Mouse (Mus musculus): ENCODE results near the gene Cdc5l.
"Not testable (repeated sequence)": the region's sequence is repeated elsewhere in the genome, so short reads cannot be mapped to it uniquely, and the experiment has no call there.

The Cdc5l gene

DNA sequence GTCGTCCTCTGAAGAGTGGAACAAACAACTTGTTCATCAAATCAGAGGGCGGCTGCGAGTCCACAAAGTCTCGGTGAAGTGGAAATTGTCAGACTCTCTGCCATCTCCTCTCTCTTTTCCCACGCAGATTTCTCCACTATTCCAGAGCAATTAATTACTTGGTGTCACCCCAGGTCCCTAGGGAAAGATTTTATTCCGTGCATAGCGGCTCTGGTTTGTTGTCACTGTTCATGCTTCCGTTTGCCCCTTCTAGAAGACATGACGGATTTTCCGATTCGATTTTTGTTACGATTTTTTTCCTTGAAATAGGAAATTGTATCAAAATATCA lies 689 bp upstream of the Cdc5l start:
- no peak for DNase-seq (ENCODE audit: low spot score in 2 of 2)

GRCm38 (mm10) chr17:45432706-45433398 lies 685 bp downstream of the Cdc5l start:
- DNase-seq (ENCODE audit: low spot score in 2 of 2): no peak

DNA sequence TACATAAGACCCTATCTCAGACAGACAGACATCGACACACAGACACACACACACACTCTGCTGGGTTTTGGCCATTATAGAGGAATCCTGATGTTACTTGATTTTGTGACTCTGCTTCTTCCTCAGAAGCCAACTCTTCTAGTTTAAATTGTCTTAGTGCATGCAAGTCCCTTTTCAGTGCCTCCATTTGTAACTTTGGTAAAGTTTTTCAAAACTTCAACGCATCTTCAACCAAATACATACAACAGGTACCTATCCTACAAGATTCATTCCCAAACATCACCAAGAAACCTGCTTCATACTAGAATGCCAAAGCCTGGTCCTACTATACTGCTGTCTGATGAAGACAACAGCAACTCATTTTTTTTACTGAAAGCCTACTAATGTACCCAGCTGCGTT lies 1.5 kb downstream of the Cdc5l start:
- DNase-seq (ENCODE audit: low spot score in 2 of 2): no peak

DNA sequence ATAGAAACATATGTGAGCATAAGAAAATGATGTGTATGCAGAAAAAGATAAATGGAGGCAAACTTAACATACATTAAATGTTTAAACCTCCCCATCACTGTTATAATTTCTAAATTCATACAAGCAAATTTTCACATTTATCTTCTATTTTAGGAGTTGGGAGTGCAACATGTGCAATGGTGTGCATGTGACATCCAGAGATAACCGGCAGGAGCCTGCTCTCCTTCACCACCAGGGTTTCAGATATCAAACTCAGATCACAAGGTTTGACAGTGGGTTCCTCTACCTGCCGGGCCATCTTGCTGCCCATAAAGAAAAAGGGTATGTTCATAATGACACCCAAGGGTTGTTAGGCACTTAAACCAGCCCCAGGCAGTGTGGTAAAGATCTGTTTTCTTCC lies 16.1 kb downstream of the Cdc5l start:
- no peak for DNase-seq (ENCODE audit: low spot score in 2 of 2)

DNA sequence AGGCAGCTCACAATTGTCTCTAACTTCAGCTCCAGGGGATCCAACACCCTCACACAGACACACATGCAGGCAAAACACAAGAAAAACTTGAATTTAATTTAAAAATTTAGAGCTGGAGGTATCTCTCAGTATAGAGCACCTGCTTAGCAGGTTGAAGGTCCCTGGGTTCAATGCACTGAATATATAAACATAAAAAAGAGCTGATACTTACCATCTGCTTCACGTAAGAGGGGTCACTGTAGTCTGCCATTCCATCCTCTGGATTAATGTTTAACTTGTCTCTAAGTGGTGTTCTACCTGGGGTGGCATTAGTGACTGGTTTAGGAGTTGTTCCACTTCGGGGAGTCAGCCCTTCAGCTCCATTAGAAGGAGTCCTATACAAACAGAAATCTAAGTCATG lies 21.9 kb downstream of the Cdc5l start:
- DNase-seq (ENCODE audit: low spot score in 2 of 2): not testable (repeated sequence)

- DNase-seq (ENCODE audit: low spot score in 2 of 2): no peak
Measured at GRCm38 (mm10) chr17:45408719-45409118, 24.8 kb downstream of the Cdc5l start.

- DNase-seq (ENCODE audit: low spot score in 2 of 2): no peak
Measured at GRCm38 (mm10) chr17:45406281-45406680, 27.3 kb downstream of the Cdc5l start.

DNA sequence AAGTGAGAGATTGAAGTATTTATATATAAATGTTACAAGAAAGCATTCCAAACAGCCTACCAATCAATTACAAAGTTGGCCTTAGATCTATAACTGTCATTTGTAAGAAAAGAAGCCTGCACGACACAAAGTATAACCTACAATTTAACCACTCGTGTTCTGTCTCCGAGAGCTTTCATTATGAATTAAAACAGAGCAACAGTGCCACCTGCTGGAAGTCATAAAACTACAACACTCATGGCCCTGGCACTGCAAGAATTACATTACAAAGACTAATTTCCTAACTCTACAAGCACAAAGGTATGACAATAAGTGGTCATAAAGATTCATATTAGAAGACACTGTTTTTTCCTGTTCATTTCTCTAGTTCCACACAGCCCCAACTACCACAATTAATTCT lies 30.3 kb downstream of the Cdc5l start:
- peak; percentile 20 to 30 for DNase-seq (ENCODE audit: low spot score in 2 of 2)

GRCm38 (mm10) chr17:45402601-45403000 lies 30.9 kb downstream of the Cdc5l start:
- no peak for DNase-seq (ENCODE audit: low spot score in 2 of 2)

- no peak for DNase-seq (ENCODE audit: low spot score in 2 of 2)
Measured at GRCm38 (mm10) chr17:45402126-45402525, 31.4 kb downstream of the Cdc5l start.

DNA sequence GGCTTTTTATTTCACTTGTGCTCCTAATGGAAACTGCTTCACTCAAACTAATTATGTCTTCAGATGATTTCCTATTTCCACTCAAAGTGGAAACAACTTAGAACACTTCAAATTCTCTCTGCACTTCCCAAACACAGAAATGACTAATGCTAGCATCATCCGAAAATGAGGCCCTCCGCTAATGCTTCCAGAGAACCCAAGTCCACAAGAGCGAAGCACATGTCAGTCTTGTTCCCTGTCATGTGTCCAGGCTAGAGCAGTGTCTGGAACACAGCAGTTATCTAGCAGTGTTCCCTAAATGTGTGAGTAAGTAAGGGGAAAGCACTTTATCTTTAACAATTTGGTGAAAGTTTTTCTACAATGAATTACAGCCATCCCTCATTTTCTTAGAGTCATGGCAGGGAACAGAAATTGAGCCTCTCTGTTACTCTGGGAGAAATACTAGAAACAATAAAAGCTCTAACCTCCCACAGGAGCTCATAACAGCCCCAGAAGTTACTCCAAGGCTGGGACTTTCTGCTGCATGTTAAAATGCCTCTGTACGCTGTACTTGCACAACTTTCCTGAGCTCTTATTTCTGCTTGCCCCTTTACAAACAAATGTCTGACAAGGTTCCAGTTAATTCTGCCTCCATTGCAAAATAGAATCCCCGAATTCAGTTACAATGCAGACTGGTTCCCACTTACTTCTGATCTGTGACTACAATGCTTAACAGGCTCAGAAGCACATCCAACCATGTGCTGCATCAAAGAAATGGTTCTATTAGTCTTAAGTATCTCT lies 32.2 kb downstream of the Cdc5l start:
- no peak for DNase-seq (ENCODE audit: low spot score in 2 of 2)

DNA sequence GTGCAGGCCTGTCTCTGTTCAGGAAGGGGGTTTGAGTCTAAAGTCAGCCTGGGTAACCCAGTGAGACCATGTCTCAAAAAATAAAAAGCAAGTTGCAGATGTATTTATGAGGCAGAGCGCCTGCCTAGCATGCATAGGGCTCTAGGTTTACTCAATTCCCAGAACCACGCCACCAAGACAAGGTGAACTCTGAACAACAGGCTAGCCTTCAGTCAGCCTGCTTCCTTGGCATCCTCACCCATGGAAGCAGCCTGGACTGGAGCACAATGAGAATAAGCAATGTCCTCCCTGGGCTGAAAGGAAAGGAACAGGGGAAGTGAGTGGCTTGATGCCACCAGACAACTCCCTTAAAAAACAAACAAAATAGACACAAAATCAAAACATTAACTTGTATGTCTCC lies 35.5 kb downstream of the Cdc5l start:
- DNase-seq (ENCODE audit: low spot score in 2 of 2): no peak

GRCm38 (mm10) chr17:45397541-45397940 lies 36.0 kb downstream of the Cdc5l start:
- no peak for DNase-seq (ENCODE audit: low spot score in 2 of 2)

DNA sequence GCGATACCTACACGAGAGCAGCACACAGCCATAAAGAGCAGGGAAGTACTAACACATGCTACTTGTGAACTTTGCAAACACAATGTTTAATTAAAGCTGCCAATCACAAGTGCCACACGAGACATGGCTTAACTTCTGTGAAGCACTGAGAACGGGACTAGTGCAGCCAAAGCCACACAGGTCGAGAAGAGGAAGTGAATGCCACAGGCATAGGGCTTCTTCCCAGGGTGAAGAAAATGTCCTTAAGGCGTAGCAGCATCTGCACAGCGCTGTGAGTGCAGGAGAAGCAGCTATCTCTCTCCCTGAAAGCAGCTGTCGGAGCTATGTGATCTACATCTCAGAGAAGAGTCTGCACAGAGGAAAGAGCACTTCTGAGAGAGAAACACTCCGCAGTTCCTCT lies 38.9 kb downstream of the Cdc5l start:
- no peak for DNase-seq (ENCODE audit: low spot score in 2 of 2)

- no peak for DNase-seq (ENCODE audit: low spot score in 2 of 2)
Measured at GRCm38 (mm10) chr17:45393765-45394164, 39.8 kb downstream of the Cdc5l start.

DNA sequence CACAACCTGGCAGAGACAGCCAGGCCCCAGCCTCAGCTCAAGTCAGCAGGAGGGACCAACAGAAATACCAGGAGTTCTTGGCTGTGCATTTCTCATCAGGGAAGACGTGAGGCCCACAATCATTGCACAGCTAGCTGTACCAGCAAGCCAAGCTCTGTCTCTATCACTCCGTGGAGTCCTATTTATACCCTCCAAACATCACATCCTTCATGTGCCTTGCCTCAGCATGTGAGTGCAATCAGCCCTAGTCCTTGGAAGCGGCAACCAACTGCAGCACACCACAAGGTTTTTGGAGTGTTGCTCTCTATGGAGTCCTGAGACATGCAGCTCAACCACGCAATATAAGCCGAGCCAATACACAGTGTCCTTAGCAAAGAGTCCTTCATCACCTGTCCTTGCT lies 43.6 kb downstream of the Cdc5l start:
- no peak for DNase-seq (ENCODE audit: low spot score in 2 of 2)

DNA sequence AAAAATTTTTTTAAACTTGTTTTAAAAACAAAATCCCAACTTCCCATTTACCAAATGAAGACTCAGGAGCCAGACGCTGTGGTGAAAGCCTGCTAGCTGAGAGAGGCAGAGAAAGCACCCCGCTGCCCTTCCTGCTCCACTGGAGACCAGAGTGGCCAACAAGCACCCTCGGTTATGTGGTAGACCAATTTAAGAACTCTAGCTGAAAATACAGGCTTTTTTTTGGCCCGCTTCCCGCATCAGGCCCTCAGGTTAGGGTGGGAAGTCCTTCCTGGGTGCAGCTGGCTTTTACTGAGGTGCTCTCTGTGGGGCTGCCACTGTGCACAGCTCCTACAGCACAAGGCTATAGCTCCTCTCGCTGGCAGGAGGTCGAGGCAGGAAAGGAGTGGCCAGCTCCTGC lies 46.6 kb downstream of the Cdc5l start:
- no peak for DNase-seq (ENCODE audit: low spot score in 2 of 2)

GRCm38 (mm10) chr17:45383305-45383704 lies 50.2 kb downstream of the Cdc5l start:
- no peak for DNase-seq (ENCODE audit: low spot score in 2 of 2)

DNA sequence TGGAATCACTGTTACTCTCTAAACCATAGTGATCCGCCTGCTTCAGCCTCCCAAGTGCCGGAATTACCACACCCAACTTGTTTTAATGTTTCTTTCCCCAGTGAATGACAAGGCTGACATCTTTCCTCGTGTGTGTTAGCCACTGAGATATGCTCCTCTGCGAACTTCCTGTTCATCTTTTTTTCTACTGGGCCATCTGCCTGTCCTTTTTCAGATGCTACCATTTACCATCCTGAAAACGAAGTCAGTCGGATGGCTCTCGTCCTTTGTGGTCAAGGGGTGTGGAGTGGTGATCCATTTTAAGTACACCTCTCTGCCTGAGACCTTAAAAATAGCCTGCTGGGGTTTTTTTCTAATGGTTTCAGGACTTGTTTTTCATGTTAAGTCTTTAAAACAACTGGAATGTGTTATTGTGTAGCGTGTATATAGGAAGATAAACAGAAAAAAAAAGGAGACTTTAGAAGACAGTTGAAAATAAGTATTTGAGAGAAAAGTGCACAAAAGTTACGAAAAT lies 54.2 kb downstream of the Cdc5l start:
- no peak for DNase-seq (ENCODE audit: low spot score in 2 of 2)

GRCm38 (mm10) chr17:45377323-45377722 lies 56.2 kb downstream of the Cdc5l start:
- no peak for DNase-seq (ENCODE audit: low spot score in 2 of 2)

DNA sequence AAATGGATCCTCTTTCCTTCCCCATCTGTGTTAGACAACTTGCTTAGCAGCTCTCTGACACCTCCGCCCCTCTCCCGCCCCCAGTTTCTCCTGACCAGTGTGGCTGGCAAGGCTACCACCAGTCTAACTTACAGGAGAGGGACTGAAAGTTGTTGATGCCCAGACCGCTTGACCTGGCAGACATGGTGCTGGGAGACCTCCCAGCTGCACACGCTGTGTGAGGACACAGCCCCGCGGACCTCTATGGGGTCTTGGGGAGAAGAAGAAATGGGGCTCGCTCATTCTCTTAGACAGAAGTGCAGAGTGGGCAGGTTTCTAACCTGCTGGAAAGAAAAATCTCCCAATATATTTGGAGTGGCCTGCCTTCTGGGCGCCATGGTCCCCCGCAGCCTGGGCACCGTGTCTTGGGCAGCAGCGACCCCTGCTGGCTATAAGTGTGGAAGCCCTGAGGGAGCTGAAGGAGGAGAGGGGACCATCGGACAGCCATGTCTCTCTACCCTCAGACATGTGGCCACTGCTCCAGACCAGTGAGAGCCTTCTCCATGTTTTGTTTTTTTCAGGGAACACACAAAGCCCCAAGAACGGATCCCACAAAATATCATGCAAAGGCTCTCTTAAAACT lies 59.4 kb downstream of the Cdc5l start:
- DNase-seq (ENCODE audit: low spot score in 2 of 2): peak; percentile 25 to 58

DNA sequence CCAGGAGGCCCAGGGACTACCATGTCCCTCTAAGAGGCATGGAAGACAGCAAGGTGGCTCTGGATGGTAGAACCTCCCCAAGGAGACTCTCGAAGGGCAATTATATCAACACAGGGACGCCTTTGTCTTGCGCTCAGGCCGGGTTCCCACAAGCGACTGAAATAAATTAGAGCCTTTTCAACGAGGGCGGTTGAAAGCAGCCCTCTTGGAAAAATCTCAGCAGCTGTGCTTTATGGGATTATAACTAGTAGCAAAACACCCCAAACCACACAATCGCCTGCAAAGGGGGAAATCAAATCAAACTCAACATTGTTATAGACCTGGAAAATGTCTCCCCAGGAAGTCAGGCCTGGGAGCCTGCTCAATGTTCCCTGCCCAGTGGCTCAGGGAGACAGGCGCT lies 62.5 kb downstream of the Cdc5l start:
- DNase-seq (ENCODE audit: low spot score in 2 of 2): no peak

- DNase-seq (ENCODE audit: low spot score in 2 of 2): no peak
Measured at GRCm38 (mm10) chr17:45370535-45370934, 63.0 kb downstream of the Cdc5l start.
